Mouse (Mus musculus) kidney, adult 9 months (tissue): ENCODE data around the gene Ulk4.
"Not testable (repeated sequence)": the region's sequence is repeated elsewhere in the genome, so short reads cannot be mapped to it uniquely, and the experiment has no call there.

ENCODE experiments used
- DNase-seq: peaks from one replicate; pipeline ENCODE4 v3.0.0; 2022

Ulk4 gene

GRCm38 (mm10) chr9:120929081-120929480 lies 347.9 kb downstream of the Ulk4 start, which contains the start of gene Ctnnb1:
Gene Ctnnb1, plus strand, starts transcription at chr9:120929216.
- DNase-seq = no peak

DNA sequence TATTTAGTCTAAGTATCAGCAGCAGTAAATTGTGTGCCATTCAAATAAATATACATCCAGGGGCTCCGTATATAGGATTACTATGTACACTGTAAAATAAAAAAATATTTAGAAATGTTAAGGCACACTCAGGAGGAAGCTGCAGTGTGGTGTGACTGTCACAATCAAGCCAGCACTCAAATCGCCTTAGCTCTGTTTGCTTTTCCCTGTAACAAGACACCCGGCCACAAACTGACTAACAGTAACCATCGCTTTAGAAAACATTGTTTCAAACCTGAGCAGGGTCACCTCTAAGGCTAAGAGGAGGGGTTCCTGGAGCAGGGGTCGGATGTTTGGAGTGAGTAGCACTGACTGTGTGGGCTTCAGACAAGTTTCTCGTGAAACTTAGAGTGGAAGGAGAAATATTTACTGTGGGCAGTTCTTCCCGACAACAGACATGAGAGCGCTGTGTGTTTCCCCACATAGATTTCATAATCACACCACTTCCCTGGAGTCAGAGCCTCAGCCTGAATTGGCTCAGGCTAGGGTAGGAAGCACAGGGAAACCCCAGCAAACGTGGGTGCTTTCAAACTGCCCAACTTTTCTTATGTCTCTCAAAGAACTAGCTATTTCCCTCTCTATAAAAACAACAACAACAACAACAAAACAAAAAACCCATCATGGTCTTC lies 349.9 kb downstream of the Ulk4 start:
- no peak for DNase-seq

- DNase-seq = no peak
These were observed 350.9 kb downstream of the Ulk4 start for GRCm38 (mm10) chr9:120926126-120926525.

GRCm38 (mm10) chr9:120919130-120919529 lies 357.9 kb downstream of the Ulk4 start:
- DNase-seq = no peak

DNA sequence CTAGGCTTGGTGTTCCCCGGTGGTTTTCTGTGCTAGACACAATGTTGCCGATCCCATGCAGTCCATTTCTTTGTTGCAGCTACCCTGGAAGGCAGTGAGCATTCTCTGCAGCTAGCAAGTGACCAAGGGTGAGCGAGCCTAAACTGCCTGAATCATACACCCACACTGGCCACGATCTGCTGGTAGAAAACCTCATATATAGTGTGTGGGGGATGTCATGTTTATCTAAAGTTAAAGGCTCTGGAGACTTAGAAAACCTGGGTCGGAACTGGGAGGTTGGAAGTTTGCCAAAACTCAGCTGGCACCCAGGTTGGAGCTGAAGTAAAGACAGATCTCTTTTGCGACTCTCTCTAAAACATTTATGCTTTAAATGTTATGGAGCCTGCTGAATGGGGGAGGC lies 358.4 kb downstream of the Ulk4 start:
- no peak for DNase-seq

DNA sequence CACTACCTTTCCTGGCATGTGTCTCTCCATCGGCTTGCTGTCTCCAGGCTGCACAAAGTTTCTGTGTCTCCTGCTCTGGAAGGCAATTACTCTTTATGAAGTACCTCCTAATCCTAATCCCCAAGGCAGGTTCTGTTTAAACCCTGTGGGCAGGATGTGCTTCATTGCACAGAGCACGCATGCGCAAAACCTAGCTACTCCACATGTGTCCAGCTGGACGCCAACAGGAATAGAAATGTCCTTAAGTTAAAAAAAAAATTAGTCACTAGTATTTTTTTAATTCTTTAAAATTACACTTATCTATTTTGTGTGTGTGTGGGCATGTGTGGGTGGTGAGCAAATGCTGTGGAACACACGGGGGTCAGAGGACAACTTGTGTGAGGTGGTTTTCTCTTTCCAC lies 358.8 kb downstream of the Ulk4 start:
- DNase-seq = no peak

DNA sequence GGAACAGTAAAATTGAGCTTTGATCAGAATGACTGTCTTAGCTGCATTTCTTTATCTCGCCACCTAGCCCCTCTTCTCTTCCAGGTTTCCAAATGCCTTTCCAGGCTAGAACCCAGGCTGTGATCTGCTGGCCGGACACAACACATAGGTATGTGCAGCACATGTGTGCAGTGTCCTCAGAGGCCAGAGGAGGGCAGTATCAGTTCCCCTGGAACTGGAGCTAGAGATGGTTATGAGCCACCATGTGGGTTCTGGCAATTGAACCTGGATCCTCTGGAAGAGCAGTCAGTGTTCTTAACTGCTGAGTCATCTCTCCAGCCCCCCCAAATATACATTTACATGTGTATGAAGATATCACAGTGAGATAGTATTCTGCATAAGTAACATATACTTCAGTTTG lies 359.4 kb downstream of the Ulk4 start:
- not testable (repeated sequence) for DNase-seq

- DNase-seq = no peak
These were observed 362.0 kb downstream of the Ulk4 start for GRCm38 (mm10) chr9:120914877-120915459.

DNA sequence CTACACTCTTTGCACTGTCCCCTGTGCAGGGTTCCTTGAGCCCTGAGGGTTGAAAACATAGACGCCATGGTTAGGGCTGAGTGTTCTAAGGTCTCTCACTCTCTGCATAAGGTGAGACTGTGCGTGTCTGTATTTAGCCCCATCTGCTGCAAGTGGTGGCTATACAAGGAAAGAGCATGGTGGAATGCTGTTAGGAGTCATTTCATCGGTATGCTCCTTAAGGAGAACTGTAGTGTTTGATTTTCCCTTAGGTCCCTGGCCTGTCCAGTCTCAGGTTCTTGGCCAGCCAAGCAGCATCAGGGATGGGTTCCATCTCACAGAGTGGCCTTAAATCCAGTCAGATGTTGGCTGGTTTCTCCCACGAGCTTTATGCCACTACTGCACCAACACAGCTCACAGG lies 362.6 kb downstream of the Ulk4 start:
- no peak for DNase-seq

GRCm38 (mm10) chr9:120913152-120913551 lies 363.8 kb downstream of the Ulk4 start:
- no peak for DNase-seq

GRCm38 (mm10) chr9:120908461-120908860 lies 368.5 kb downstream of the Ulk4 start:
- no peak for DNase-seq
